Mouse (Mus musculus) heart, postnatal 0 days (tissue): ENCODE measurements around the gene Sez6l2.

Experiments used
- CTCF ChIP-seq: IDR thresholded peaks from 2 replicates; pipeline ENCODE4 v1.5.1; 2016; ENCODE audit warnings: antibody characterized with exemption, control low read depth, low read depth
- EP300 ChIP-seq: IDR thresholded peaks from 2 replicates; pipeline ENCODE4 v1.6.1; 2016; ENCODE audit warnings: antibody characterized with exemption, low read depth

DNA sequence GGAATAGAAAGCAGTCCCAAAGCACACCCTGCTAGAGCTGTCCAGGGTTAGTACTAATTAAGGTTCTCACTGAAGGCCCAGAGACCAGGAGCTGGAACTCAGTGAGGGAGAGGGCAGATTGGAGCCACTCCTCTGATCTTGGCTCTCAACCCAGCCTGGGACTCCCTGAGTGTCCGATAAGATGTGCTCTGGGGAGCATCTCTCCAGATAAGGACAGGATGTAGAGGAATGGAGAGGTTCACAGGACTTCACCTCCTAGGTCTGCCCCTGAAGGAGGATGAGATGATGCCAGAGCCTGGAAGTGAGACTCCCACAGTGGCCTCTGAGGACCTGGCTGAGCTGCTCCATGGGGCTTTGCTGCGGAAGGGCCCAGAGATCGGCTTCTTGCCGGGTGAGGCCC lies 1.4 kb downstream of the Sez6l2 start:
- TF ChIP-seq CTCF = no peak
- no peak for TF ChIP-seq EP300
